Mouse (Mus musculus) thymus, postnatal 25 days (tissue): ENCODE results near the gene Etl4.
"Not testable (repeated sequence)": the region's sequence is repeated elsewhere in the genome, so short reads cannot be mapped to it uniquely, and the experiment has no call there.

Experiments
- DNase-seq: peaks from one replicate; pipeline ENCODE4 v3.0.0; 2022

Gene Etl4

GRCm38 (mm10) chr2:20661841-20662240, 752.3 kb downstream of the Etl4 start:
- no peak for DNase-seq

GRCm38 (mm10) chr2:20662696-20663095, 753.1 kb downstream of the Etl4 start:
- no peak for DNase-seq

GRCm38 (mm10) chr2:20665309-20665971, 755.9 kb downstream of the Etl4 start:
- no peak for DNase-seq

- no peak for DNase-seq
Measured at GRCm38 (mm10) chr2:20666051-20666478, 756.5 kb downstream of the Etl4 start.

GRCm38 (mm10) chr2:20667876-20668275, 758.3 kb downstream of the Etl4 start:
- no peak for DNase-seq

- DNase-seq = not testable (repeated sequence)
Measured at GRCm38 (mm10) chr2:20668276-20669030, 758.9 kb downstream of the Etl4 start.

- no peak for DNase-seq
Measured at GRCm38 (mm10) chr2:20669367-20669766, 759.8 kb downstream of the Etl4 start.

GRCm38 (mm10) chr2:20671546-20672255, 762.1 kb downstream of the Etl4 start:
- DNase-seq = no peak

GRCm38 (mm10) chr2:20672281-20672680, 762.7 kb downstream of the Etl4 start:
- DNase-seq = no peak

GRCm38 (mm10) chr2:20672803-20673603, 763.4 kb downstream of the Etl4 start:
- DNase-seq = peak; percentile 9

- DNase-seq = no peak
Measured at GRCm38 (mm10) chr2:20676379-20676778, 766.8 kb downstream of the Etl4 start.

- DNase-seq = no peak
Measured at GRCm38 (mm10) chr2:20678793-20679192, 769.2 kb downstream of the Etl4 start.

GRCm38 (mm10) chr2:20682203-20682602, 772.6 kb downstream of the Etl4 start:
- DNase-seq = not testable (repeated sequence)

GRCm38 (mm10) chr2:20689389-20689788, 779.8 kb downstream of the Etl4 start:
- DNase-seq = no peak

- DNase-seq = no peak
Measured at GRCm38 (mm10) chr2:20692898-20693297, 783.3 kb downstream of the Etl4 start.

GRCm38 (mm10) chr2:20693772-20694171, 784.2 kb downstream of the Etl4 start:
- no peak for DNase-seq

- DNase-seq = no peak
Measured at GRCm38 (mm10) chr2:20697719-20698118, 788.1 kb downstream of the Etl4 start.

- DNase-seq = no peak
Measured at GRCm38 (mm10) chr2:20705110-20705509, 795.5 kb downstream of the Etl4 start.

- DNase-seq = no peak
Measured at GRCm38 (mm10) chr2:20710589-20710988, 801.0 kb downstream of the Etl4 start.

GRCm38 (mm10) chr2:20711024-20711423, 801.4 kb downstream of the Etl4 start:
- DNase-seq = no peak

GRCm38 (mm10) chr2:20719105-20719504, 809.5 kb downstream of the Etl4 start:
- DNase-seq = no peak

GRCm38 (mm10) chr2:20721098-20721497, 811.5 kb downstream of the Etl4 start:
- no peak for DNase-seq
